Mouse (Mus musculus) heart, postnatal 0 days (tissue): Measurements from ENCODE around the gene Cdk19. TPM values are rescaled to one million over a fixed set of nuclear protein-coding genes. Genes with fewer than 3 reads are reported as not detected.

Experiments used
- ATAC-seq: fragments of 200-750 bp; cut with Nextera tagmentation; 2 replicates; pipeline ENCODE4 v1.8.0; 2017; ENCODE audit warnings: low read depth, moderate number of reproducible peaks, moderate library complexity; ENCODE audit not compliant: insufficient read depth
- DNase-seq: peaks from one replicate; pipeline ENCODE4 v3.0.0-alpha.2; 2016; ENCODE audit warnings: low spot score
- H3K27ac ChIP-seq: fragments of 300-500 bp; sonication (generic); 2 replicates; pipeline ENCODE4 v1.5.1; 2014; ENCODE audit warnings: low read depth, mild to moderate bottlenecking
- H3K27me3 ChIP-seq: fragments of 300-500 bp; sonication (generic); 2 replicates; pipeline ENCODE4 v1.6.1; 2014; ENCODE audit warnings: low read length, mixed read lengths; ENCODE audit not compliant: control insufficient read depth, insufficient read depth
- H3K36me3 ChIP-seq: fragments of 300-500 bp; sonication (generic); replicated peaks from 2 replicates; pipeline ENCODE4 v1.6.1; 2014; ENCODE audit warnings: low read length, mixed read lengths; ENCODE audit not compliant: control insufficient read depth, insufficient read depth
- H3K4me1 ChIP-seq: fragments of 300-500 bp; sonication (generic); 2 replicates; pipeline ENCODE4 v1.6.1; 2014; ENCODE audit warnings: antibody characterized with exemption; ENCODE audit not compliant: control insufficient read depth, insufficient read depth
- H3K4me2 ChIP-seq: fragments of 300-500 bp; sonication (generic); 2 replicates; pipeline ENCODE4 v1.6.1; 2014; ENCODE audit warnings: low read depth, mild to moderate bottlenecking, low read length, moderate library complexity
- H3K4me3 ChIP-seq: fragments of 300-500 bp; sonication (generic); 2 replicates; pipeline ENCODE4 v1.5.1; 2014; ENCODE audit warnings: low read depth, low read length
- H3K9ac ChIP-seq: fragments of 300-500 bp; sonication (generic); replicated peaks from 2 replicates; pipeline ENCODE4 v1.6.1; 2014; ENCODE audit warnings: low read depth, low read length, mixed read lengths
- H3K9me3 ChIP-seq: fragments of 300-500 bp; sonication (generic); replicated peaks from 2 replicates; pipeline ENCODE4 v1.6.1; 2016; ENCODE audit warnings: low read length; ENCODE audit not compliant: control insufficient read depth
- CTCF ChIP-seq: IDR thresholded peaks from 2 replicates; pipeline ENCODE4 v1.5.1; 2016; ENCODE audit warnings: antibody characterized with exemption, control low read depth, low read depth
- EP300 ChIP-seq: IDR thresholded peaks from 2 replicates; pipeline ENCODE4 v1.6.1; 2016; ENCODE audit warnings: antibody characterized with exemption, low read depth
- WGBS: fragments of 180-500 bp; shearing (Covaris S2); extraction: QIAGEN DNeasy Blood & Tissue Kit; methylation state at CpG from one replicate; pipeline ENCODE4 v1.1.7; 2014; 5-methylcytosine and 5-hydroxymethylcytosine counted together
- polyA plus RNA-seq: library from polyadenylated mRNA; unstranded; fragments of >200 nt; fragmentation: Nextera tagmentation; extraction: Ambion mirVana; gene quantifications from 2 replicates; pipeline ENCODE4 v1.2.1, GENCODE M21; 2015
- total RNA-seq: library from RNA; depleted of rRNA; stranded (reverse); fragments of >200 nt; gene quantifications from 2 replicates; pipeline ENCODE4 v1.2.3, GENCODE M21; 2014; ENCODE audit warnings: low replicate concordance

Cdk19 gene
- total and polyA plus RNA-seq, 2 experiments from 2014 or later: 3.1 to 11.6 TPM

DNA sequence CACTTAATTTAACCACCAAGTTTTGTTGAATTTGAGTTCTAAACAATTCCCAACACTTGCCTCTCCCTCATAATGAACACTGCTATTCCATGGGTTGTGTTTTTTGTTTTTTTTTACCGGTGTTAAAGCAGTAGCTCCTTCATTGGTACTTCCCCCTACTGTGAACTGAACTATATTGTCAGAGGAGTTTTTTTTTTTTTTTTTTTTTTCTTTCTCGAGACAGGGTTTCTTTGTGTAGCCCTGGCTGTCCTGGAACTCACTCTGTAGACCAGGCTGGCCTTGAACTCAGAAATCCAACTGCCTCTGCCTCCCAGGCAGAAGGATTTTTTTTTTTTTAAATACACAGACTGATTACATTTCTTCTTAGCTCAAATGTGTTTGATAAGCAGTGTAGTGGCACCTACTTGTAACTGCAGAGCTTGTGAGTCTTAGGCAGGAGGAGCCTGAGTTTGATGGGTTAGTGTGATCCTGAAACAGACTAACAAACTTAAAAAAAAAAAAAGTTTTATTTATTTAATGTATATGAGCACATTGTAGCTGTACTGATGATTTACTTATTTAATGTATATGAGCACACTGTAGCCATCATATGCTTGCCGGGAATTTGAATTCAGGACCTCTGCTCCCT is 7.5 kb downstream of the Cdk19 start:
- no peak overlapping the region for H3K9ac ChIP-seq
- no peaks in the 10 kb centered on the region for H3K27me3 ChIP-seq
- H3K4me1 ChIP-seq: no peaks in the 10 kb centered on the region
- no peak for ATAC-seq
- no peak overlapping the region for H3K4me2 ChIP-seq
- no peak for DNase-seq
- 67% methylated on average over 3 of the region's 3 CpGs for WGBS
- no peak overlapping the region for H3K4me3 ChIP-seq
- no peaks in the 10 kb centered on the region for H3K9me3 ChIP-seq
- TF ChIP-seq EP300 (no peak), CTCF (no peak)
- no peak overlapping the region for H3K27ac ChIP-seq
- H3K36me3 ChIP-seq: no peaks in the 10 kb centered on the region

DNA sequence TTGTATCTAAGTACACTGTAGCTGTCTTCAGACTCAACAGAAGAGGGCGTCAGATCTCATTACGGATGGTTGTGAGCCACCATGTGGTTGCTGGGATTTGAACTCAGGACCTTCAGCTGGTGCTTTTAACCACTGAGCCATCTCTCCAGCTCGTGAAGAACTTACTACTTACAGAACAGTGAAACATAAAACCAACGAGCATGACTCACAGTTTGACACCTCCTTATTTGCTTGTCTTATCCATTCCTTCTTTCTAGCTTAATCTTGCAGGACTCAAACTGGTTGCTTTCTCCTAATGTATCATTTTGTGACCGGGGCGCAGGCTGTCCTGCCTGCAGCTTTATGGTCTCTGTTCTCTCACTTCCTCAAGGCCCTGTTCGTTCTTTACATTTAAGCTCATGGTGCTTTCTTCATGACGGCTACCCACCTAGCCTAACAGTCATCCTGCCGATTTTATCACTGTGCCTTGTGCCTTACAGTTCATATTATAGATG is 8.1 kb downstream of the Cdk19 start:
- no peak for DNase-seq
- Histone ChIP-seq H3K27me3 (no peaks in the 10 kb centered on the region), H3K4me2 (peak overlapping the region; percentile 72; the same call in 1 of the 2 replicates), H3K4me3 (no peak overlapping the region), H3K9me3 (no peaks in the 10 kb centered on the region), H3K27ac (peak overlapping the region; percentile 97; the same call in 1 of the 2 replicates), H3K4me1 (no peaks in the 10 kb centered on the region), H3K36me3 (no peaks in the 10 kb centered on the region), H3K9ac (no peak overlapping the region)
- TF ChIP-seq CTCF (no peak), EP300 (no peak)
- ATAC-seq: no peak
- WGBS: 64% methylated on average over 9 of the region's 9 CpGs

DNA sequence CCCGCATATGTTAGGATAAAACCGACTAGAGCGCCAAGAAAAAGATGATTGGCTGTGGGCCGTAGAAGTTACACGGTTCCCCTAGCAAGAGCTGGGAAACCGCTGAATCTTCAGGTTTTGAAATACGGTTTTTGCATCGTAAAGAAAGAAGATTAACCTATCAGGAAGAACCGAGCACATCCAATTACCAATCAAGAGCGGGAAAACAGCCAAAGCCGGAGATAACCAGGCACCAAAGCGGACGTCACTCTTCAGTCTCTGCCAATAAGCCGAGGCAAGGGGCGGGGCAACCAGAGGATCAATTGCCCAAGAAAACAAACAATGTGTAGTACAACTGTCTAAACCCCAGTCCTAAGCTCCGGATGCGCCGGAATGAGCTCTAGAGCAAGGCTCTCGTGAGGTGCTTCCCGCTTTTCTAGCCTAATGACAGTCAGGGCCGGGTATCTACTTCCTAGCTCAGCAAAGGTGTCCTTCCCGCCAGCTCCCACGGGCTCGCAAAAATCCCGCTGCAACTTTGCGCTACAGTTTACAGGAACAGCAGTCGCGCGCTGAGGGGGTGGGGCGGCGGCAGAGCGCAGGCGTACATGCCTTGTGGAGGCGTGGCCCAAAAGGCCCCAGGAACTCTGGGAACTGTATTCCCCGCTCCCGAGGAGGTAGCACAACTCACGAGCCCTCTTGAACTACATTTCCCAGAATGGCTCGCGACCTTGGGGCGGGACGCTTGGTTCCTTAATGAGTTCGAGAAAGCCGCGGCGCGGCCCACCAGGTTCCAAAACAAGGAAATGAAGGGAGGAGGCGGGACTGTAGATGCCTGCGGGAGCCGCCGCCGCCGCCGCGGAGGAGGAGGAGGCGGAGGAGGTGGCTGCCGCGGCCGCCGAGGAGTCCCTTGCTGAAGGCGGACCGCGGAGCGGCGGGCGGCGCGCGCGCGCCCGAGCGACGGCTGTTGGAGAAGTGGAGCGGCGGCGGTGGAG is 9.5 kb downstream of the Cdk19 start:
- peak; percentile 100 for DNase-seq
- peak overlapping the region; percentile 97 for H3K27ac ChIP-seq
- no peaks in the 10 kb centered on the region for H3K9me3 ChIP-seq
- no peaks in the 10 kb centered on the region for H3K36me3 ChIP-seq
- H3K9ac ChIP-seq: peak overlapping the region; percentile 91
- peak; percentile 98 for ATAC-seq
- no peaks in the 10 kb centered on the region for H3K27me3 ChIP-seq
- under 1% methylated on average over 76 of the region's 76 CpGs for WGBS
- peak overlapping the region; percentile 72 for H3K4me2 ChIP-seq
- no peak for TF ChIP-seq EP300
- TF ChIP-seq CTCF: no peak
- no peaks in the 10 kb centered on the region for H3K4me1 ChIP-seq
- peak overlapping the region; percentile 90 for H3K4me3 ChIP-seq

DNA sequence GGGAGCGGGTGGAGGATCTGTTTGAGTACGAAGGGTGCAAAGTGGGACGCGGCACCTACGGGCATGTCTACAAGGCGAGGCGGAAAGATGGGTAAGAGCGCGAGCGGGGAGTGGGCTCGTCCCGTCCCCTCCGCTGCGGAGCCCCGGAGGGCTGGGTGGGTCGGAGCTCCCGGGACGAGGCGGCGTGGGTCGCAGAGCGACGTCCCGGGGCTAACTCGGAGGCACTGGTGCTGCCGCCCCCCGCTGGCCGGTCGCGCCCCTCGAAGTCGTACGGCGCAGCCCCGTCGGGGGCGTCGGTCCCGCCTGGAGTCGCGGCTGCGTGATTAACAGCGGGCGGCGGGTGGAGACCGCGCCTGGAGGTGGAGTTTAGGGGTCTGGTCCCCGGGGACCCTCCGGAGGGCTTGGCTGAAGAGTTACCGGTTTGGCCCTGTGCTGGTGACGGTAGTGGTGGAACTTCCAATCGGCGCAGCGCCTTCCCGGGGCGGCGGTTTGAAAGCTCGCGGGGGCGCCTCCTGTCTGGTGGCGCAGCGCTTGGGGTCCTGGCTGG is 10.3 kb downstream of the Cdk19 start:
- peak; percentile 58 for DNase-seq
- H3K9ac ChIP-seq: peak overlapping the region; percentile 91
- H3K27me3 ChIP-seq: no peaks in the 10 kb centered on the region
- under 1% methylated on average over 42 of the region's 62 CpGs for WGBS
- H3K4me1 ChIP-seq: no peaks in the 10 kb centered on the region
- no peaks in the 10 kb centered on the region for H3K36me3 ChIP-seq
- H3K9me3 ChIP-seq: no peaks in the 10 kb centered on the region
- peak overlapping the region; percentile 68 for H3K4me2 ChIP-seq
- peak; percentile 37 for ATAC-seq
- H3K27ac ChIP-seq: peak overlapping the region; percentile 97
- peak overlapping the region; percentile 90 for H3K4me3 ChIP-seq
- no peak for TF ChIP-seq EP300
- TF ChIP-seq CTCF: no peak; the same call in 1 of the 2 replicates

DNA sequence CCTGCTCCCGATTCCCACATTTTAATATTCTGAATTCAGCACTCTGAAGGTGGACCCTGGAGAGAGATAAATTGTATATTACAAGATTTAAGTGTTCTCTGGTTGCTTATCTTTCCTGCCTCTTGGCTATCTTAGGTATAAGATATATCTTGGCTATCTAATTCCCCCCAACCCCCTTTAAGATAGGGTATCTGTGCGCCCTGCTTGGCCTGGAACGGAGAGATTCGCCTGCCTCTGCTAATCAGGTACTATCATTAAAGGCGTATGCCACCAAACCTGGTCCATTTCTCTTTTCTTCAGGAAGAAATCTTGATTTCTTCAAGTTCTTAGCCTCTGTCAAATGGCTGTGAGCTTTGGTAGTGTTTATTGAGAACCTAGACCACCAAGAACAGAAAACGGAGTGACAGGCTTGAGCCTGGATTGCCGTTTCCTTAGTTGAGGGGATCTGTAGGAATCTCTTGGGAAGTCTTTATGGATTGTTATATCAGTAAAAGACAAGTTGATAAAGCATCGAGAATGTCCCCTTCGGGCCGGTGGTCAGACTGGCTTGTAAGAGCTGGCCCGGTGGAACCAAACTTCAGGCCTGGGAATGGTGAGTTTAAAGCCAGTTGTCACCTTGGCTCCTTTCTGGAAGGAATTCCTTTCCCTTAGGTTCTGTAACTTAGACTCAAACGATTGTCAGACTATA is 11.0 kb downstream of the Cdk19 start:
- H3K36me3 ChIP-seq: no peaks in the 10 kb centered on the region
- H3K4me1 ChIP-seq: no peaks in the 10 kb centered on the region
- peak overlapping the region; percentile 90 for H3K4me3 ChIP-seq
- ATAC-seq (no peak), DNase-seq (no peak)
- H3K27ac ChIP-seq: 0 out of 2 replicates have a peak overlapping the region, but pooled peaks have one; percentile 97
- peak overlapping the region; percentile 91 for H3K9ac ChIP-seq
- TF ChIP-seq CTCF (no peak), EP300 (no peak)
- H3K9me3 ChIP-seq: no peaks in the 10 kb centered on the region
- peak overlapping the region; percentile 68 for H3K4me2 ChIP-seq
- H3K27me3 ChIP-seq: no peaks in the 10 kb centered on the region
- 42% methylated on average over 12 of the region's 12 CpGs for WGBS
